Mouse (Mus musculus): Measurements from ENCODE around the gene Lax1. TPM values are rescaled to one million over a fixed set of nuclear protein-coding genes. Genes with fewer than 3 reads are reported as not detected.
"Not testable (repeated sequence)": the region's sequence is repeated elsewhere in the genome, so short reads cannot be mapped to it uniquely, and the experiment has no call there.

Gene Lax1
- total and polyA plus RNA-seq, 2 experiments from 2014 or later = 0.15 TPM

DNA sequence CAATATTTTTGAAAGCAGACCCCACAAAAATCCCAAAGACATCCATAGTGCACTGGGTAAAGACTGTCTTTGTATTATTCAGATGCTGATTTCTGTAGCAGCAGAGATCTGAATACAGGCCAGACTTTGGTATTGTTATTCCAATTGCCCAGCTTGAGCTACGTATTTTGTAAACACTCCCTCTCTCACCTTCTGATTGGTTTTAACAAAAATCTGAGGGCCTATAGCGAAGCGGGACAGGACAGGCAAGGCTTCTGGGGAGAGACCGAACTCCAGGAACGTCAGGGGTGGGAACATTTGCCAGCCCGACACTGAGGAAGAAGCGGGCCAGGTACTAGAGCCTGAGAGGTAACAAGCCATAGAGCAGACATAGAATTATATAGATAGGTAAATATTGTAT is 22.2 kb downstream of the Lax1 start:
- no peak overlapping the region for H3K4me2 ChIP-seq (ENCODE audit: low read depth, low read length)
- no peaks in the 10 kb centered on the region for H3K36me3 ChIP-seq (replicated peaks; ENCODE audit: control insufficient read depth, insufficient read depth, low read length)
- TF ChIP-seq EP300 (IDR thresholded peaks at IDR 0.05; ENCODE audit: low read depth) (no peak), CTCF (IDR thresholded peaks at IDR 0.05; ENCODE audit: low read depth) (no peak)
- no peak overlapping the region for H3K4me3 ChIP-seq (ENCODE audit: low read depth, low read length)
- no peaks in the 10 kb centered on the region for H3K4me1 ChIP-seq (ENCODE audit: control insufficient read depth, insufficient read depth)
- ATAC-seq (ENCODE audit: insufficient read depth, low read depth) (no peak), DNase-seq (ENCODE audit: low spot score) (no peak)
- WGBS = 75% methylated on average over 7 of the region's 7 CpGs
- no peaks in the 10 kb centered on the region for H3K9me3 ChIP-seq (replicated peaks; ENCODE audit: control insufficient read depth, low read length)
- no peak overlapping the region for H3K27ac ChIP-seq (ENCODE audit: low read depth)
- no peaks in the 10 kb centered on the region for H3K27me3 ChIP-seq (ENCODE audit: control insufficient read depth, insufficient read depth, low read length)
- no peak overlapping the region for H3K9ac ChIP-seq (replicated peaks; ENCODE audit: low read depth, low read length)

DNA sequence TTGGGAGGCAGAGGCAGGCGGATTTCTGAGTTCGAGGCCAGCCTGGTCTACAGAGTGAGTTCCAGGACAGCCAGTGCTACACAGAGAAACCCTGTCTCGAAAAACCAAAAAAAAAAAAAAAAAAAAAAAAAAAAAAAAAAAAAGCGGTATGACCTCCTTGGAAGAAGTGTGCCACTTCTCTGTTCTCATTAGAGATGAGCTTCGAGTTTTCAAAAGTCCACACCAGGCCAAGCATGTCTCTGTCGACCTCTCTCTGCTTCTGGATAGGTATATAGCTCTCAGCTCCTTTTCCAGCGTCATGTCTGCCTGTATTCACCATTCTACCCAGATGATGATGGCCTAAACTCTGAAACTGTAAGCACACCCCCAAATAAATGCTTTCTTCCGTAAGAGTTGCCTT is 24.2 kb downstream of the Lax1 start:
- not testable (repeated sequence) for ATAC-seq (ENCODE audit: insufficient read depth, low read depth); H3K36me3 ChIP-seq (replicated peaks; ENCODE audit: control insufficient read depth, insufficient read depth, low read length); DNase-seq (ENCODE audit: low spot score); H3K4me3 ChIP-seq (ENCODE audit: low read depth, low read length); H3K4me1 ChIP-seq (ENCODE audit: control insufficient read depth, insufficient read depth); H3K27ac ChIP-seq (ENCODE audit: low read depth); H3K27me3 ChIP-seq (ENCODE audit: control insufficient read depth, insufficient read depth, low read length); H3K9ac ChIP-seq (replicated peaks; ENCODE audit: low read depth, low read length); H3K9me3 ChIP-seq (replicated peaks; ENCODE audit: control insufficient read depth, low read length); H3K4me2 ChIP-seq (ENCODE audit: low read depth, low read length)
- WGBS = 83% methylated on average over 6 of the region's 8 CpGs

DNA sequence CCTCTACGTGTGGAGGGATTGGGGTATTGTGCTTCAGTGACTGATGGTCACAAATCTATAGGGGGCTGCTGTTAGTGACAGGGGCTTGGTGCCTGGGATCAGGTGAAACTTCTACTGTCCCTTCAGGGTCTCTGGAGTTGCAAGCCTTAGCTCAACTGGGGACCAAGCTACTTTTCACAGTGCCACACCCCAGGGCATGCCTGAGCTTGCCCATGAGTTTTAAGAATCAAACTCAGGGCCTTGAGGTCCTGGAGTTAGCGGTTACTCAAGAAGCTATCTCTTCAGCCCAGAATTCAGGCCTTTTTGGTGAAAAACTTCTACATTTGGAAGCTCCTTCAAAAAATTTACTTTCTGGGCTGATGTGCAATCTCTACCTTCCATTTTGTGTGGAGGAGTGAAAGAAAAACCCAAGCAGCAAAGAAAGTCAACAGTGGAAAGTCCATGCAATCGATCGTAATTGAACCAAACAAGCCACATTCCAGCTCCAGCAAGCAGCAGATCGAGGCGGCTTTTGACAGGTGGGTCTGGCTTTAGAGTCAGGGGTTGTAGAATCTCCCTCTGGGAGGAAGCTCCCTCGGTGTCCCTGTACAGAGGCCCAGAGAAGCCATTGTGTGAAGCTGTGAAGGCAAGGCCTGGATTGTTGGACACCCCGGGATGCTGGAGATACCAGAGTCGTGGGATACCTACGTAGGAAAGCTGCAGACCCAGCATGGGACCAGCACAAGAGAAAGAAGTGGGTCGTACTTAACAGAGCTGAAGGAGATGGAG is 25.5 kb downstream of the Lax1 start:
- WGBS = 80% methylated on average over 11 of the region's 11 CpGs
- H3K9ac ChIP-seq (replicated peaks; ENCODE audit: low read depth, low read length) = no peak overlapping the region
- H3K27me3 ChIP-seq (ENCODE audit: control insufficient read depth, insufficient read depth, low read length) = no peaks in the 10 kb centered on the region
- no peak overlapping the region for H3K4me3 ChIP-seq (ENCODE audit: low read depth, low read length)
- H3K4me1 ChIP-seq (ENCODE audit: control insufficient read depth, insufficient read depth) = peaks cover 6% of the 10 kb centered on the region
- DNase-seq (ENCODE audit: low spot score) (no peak), ATAC-seq (ENCODE audit: insufficient read depth, low read depth) (no peak)
- H3K27ac ChIP-seq (ENCODE audit: low read depth) = no peak overlapping the region
- H3K36me3 ChIP-seq (replicated peaks; ENCODE audit: control insufficient read depth, insufficient read depth, low read length) = no peaks in the 10 kb centered on the region
- H3K9me3 ChIP-seq (replicated peaks; ENCODE audit: control insufficient read depth, low read length) = no peaks in the 10 kb centered on the region
- TF ChIP-seq CTCF (IDR thresholded peaks at IDR 0.05; ENCODE audit: low read depth) (no peak), EP300 (IDR thresholded peaks at IDR 0.05; ENCODE audit: low read depth) (no peak)
- H3K4me2 ChIP-seq (ENCODE audit: low read depth, low read length) = no peak overlapping the region

DNA sequence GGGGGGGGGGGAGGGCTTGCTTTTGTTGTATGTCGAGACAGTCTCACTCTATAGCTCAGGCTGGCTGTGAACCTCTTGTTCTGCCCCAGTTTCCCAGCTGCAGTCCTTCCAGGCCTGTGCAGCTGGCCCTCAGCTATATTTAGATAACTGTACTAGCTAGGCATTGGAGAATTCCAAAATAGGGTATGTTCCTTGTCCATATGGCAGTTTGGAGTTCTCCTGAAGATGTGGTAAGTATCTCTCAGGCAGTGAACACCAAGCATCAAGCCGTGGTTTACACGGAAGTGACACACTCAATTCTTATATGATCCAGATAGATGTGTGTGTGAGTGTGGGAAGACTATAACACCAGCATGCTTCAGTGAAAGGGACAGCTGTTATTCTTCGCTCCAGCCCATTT is 26.5 kb downstream of the Lax1 start:
- H3K9me3 ChIP-seq (replicated peaks; ENCODE audit: control insufficient read depth, low read length) = no peaks in the 10 kb centered on the region
- no peak for TF ChIP-seq CTCF (IDR thresholded peaks at IDR 0.05; ENCODE audit: low read depth)
- TF ChIP-seq EP300 (IDR thresholded peaks at IDR 0.05; ENCODE audit: low read depth) = no peak
- H3K27ac ChIP-seq (ENCODE audit: low read depth) = no peak overlapping the region
- H3K9ac ChIP-seq (replicated peaks; ENCODE audit: low read depth, low read length) = no peak overlapping the region
- H3K4me3 ChIP-seq (ENCODE audit: low read depth, low read length) = no peak overlapping the region
- no peak overlapping the region for H3K4me2 ChIP-seq (ENCODE audit: low read depth, low read length)
- ATAC-seq (ENCODE audit: insufficient read depth, low read depth) (no peak), DNase-seq (ENCODE audit: low spot score) (peak; percentile 15)
- H3K36me3 ChIP-seq (replicated peaks; ENCODE audit: control insufficient read depth, insufficient read depth, low read length) = peaks cover 6% of the 10 kb centered on the region; the same call in 1 of the 2 replicates
- peaks cover 15% of the 10 kb centered on the region for H3K4me1 ChIP-seq (ENCODE audit: control insufficient read depth, insufficient read depth)
- H3K27me3 ChIP-seq (ENCODE audit: control insufficient read depth, insufficient read depth, low read length) = no peaks in the 10 kb centered on the region
- 43% methylated on average over 4 of the region's 4 CpGs for WGBS

DNA sequence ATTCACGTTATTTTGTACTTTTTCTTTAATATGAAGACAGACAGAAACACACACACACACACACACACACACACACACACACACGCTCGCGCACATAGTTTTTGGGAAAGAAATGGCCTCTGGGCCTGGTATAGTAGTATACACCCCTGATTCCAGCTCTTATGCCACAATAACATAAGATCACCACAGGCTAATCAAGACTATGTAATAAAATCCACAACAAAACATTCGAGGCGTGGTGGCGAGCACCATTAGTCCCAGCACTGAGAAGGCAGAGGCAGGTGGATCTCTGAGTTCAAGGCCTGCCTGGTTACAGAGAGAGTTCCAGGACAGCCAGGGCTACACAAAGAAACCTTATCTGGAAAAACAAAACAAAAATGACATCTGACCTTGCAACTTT is 27.0 kb downstream of the Lax1 start:
- Histone ChIP-seq H3K9me3 (replicated peaks; ENCODE audit: control insufficient read depth, low read length) (no peaks in the 10 kb centered on the region), H3K36me3 (replicated peaks; ENCODE audit: control insufficient read depth, insufficient read depth, low read length) (peaks cover 10% of the 10 kb centered on the region; the same call in 1 of the 2 replicates), H3K9ac (replicated peaks; ENCODE audit: low read depth, low read length) (no peak overlapping the region), H3K4me2 (ENCODE audit: low read depth, low read length) (no peak overlapping the region), H3K4me1 (ENCODE audit: control insufficient read depth, insufficient read depth) (peaks cover 20% of the 10 kb centered on the region), H3K4me3 (ENCODE audit: low read depth, low read length) (no peak overlapping the region), H3K27me3 (ENCODE audit: control insufficient read depth, insufficient read depth, low read length) (no peaks in the 10 kb centered on the region), H3K27ac (ENCODE audit: low read depth) (no peak overlapping the region)
- DNase-seq (ENCODE audit: low spot score) = no peak
- WGBS = 94% methylated on average over 7 of the region's 7 CpGs
- TF ChIP-seq CTCF (IDR thresholded peaks at IDR 0.05; ENCODE audit: low read depth) = no peak
- no peak for ATAC-seq (ENCODE audit: insufficient read depth, low read depth)
